Comparison of ENCODE assay signal across 10 mouse cellular contexts in genomic region chr19:37946696-37947095, GRCm38 (mm10).
DNase-seq lines count a peak whose midpoint lies in the region; ATAC-seq and TF ChIP-seq lines count a peak whose summit lies in the region.
"Had no signal": no experiment of that assay in that cellular context is flagged by ENCODE, and none has a peak within 500 bp of the region (broad histone marks: within the 10 kb centered on the region; RNA-seq: fewer than 3 reads in every experiment).

No protein-coding gene starts in this region.

- H3K4me1 ChIP-seq in hindbrain, embryonic 11.5 days (replicated peaks; ENCODE audit: control insufficient read depth, insufficient read depth, low read length): no peaks in the 10 kb centered on the region
- no peaks in the 10 kb centered on the region for H3K4me1 ChIP-seq in hindbrain, embryonic 10.5 days (replicated peaks)
- H3K4me1 ChIP-seq in midbrain, postnatal 0 days (ENCODE audit: insufficient read depth, low read length): no peaks in the 10 kb centered on the region
- H3K4me1 ChIP-seq in midbrain, embryonic 13.5 days (replicated peaks): no peaks in the 10 kb centered on the region
- H3K4me1 ChIP-seq in forebrain, embryonic 10.5 days: no peaks in the 10 kb centered on the region
- H3K4me1 ChIP-seq: hindbrain, embryonic 15.5 days had no signal

- peak; percentile 61 for TF ChIP-seq CTCF in midbrain, postnatal 0 days (IDR thresholded peaks at IDR 0.05)

- ATAC-seq in hindbrain, embryonic 11.5 days (ENCODE audit: low FRiP score): no peak
- no peak for ATAC-seq in midbrain, postnatal 0 days (ENCODE audit: low FRiP score)
- no peak for ATAC-seq in midbrain, embryonic 13.5 days
- no peak for ATAC-seq in megakaryocyte progenitor cell, adult 5-6 weeks (replicated peaks; ENCODE audit: poor library complexity)

- H3K4me3 ChIP-seq in hindbrain, embryonic 11.5 days (ENCODE audit: low read depth, low read length): no peak overlapping the region
- H3K4me3 ChIP-seq in hindbrain, embryonic 10.5 days: no peak overlapping the region
- no peak overlapping the region for H3K4me3 ChIP-seq in midbrain, postnatal 0 days (ENCODE audit: low read depth, low read length)
- H3K4me3 ChIP-seq in midbrain, embryonic 13.5 days (replicated peaks): no peak overlapping the region
- H3K4me3 ChIP-seq in forebrain, embryonic 10.5 days: no peak overlapping the region
- H3K4me3 ChIP-seq: hindbrain, embryonic 15.5 days had no signal

- no peaks in the 10 kb centered on the region for H3K27me3 ChIP-seq in hindbrain, embryonic 11.5 days (ENCODE audit: control insufficient read depth, insufficient read depth, low read length)
- H3K27me3 ChIP-seq in hindbrain, embryonic 10.5 days (ENCODE audit: insufficient read depth, poor library complexity, severe bottlenecking): no peaks in the 10 kb centered on the region
- H3K27me3 ChIP-seq in midbrain, postnatal 0 days (ENCODE audit: insufficient read depth, low read length): no peaks in the 10 kb centered on the region
- no peaks in the 10 kb centered on the region for H3K27me3 ChIP-seq in midbrain, embryonic 13.5 days
- H3K27me3 ChIP-seq in forebrain, embryonic 10.5 days (ENCODE audit: poor library complexity, severe bottlenecking): no peaks in the 10 kb centered on the region
- H3K27me3 ChIP-seq: hindbrain, embryonic 15.5 days had no signal

- no peaks in the 10 kb centered on the region for H3K9me3 ChIP-seq in hindbrain, embryonic 11.5 days (ENCODE audit: control insufficient read depth, low read length)
- no peaks in the 10 kb centered on the region for H3K9me3 ChIP-seq in hindbrain, embryonic 10.5 days
- no peaks in the 10 kb centered on the region for H3K9me3 ChIP-seq in midbrain, postnatal 0 days (ENCODE audit: low read length)
- no peaks in the 10 kb centered on the region for H3K9me3 ChIP-seq in midbrain, embryonic 13.5 days
- no peaks in the 10 kb centered on the region for H3K9me3 ChIP-seq in forebrain, embryonic 10.5 days
- H3K9me3 ChIP-seq: hindbrain, embryonic 15.5 days had no signal

- 21% methylated on average over 4 of the region's 4 CpGs for WGBS in hindbrain, embryonic 11.5 days
- WGBS in hindbrain, embryonic 10.5 days: 25% methylated on average over 4 of the region's 4 CpGs
- WGBS in midbrain, postnatal 0 days: 25% methylated on average over 4 of the region's 4 CpGs
- 20% methylated on average over 4 of the region's 4 CpGs for WGBS in midbrain, embryonic 13.5 days
- 29% methylated on average over 4 of the region's 4 CpGs for WGBS in forebrain, embryonic 10.5 days

- no peak overlapping the region for H3K9ac ChIP-seq in hindbrain, embryonic 11.5 days (ENCODE audit: low read depth, low read length)
- H3K9ac ChIP-seq in midbrain, postnatal 0 days (replicated peaks; ENCODE audit: low read length, poor library complexity, severe bottlenecking): no peak overlapping the region
- H3K9ac ChIP-seq in midbrain, embryonic 13.5 days (replicated peaks): no peak overlapping the region
- H3K9ac ChIP-seq: hindbrain, embryonic 15.5 days; liver, embryonic 14.5 days had no signal

- no peak overlapping the region for H3K4me2 ChIP-seq in hindbrain, embryonic 11.5 days (replicated peaks; ENCODE audit: low read depth, low read length)
- H3K4me2 ChIP-seq in midbrain, postnatal 0 days (ENCODE audit: low read depth, low read length, poor library complexity, severe bottlenecking): no peak overlapping the region
- H3K4me2 ChIP-seq in midbrain, embryonic 13.5 days (replicated peaks): no peak overlapping the region
- H3K4me2 ChIP-seq: hindbrain, embryonic 15.5 days had no signal

- peak; percentile 22 for DNase-seq in hindbrain, embryonic 11.5 days (ENCODE audit: low spot score)
- DNase-seq in hindbrain, embryonic 10.5 days (ENCODE audit: low spot score): no peak
- DNase-seq in midbrain, postnatal 0 days (ENCODE audit: low spot score): peak; percentile 53
- peak; percentile 48 for DNase-seq in embryo, embryonic 10.5 days (ENCODE audit: low spot score)
- no peak for DNase-seq in forebrain, embryonic 10.5 days (ENCODE audit: extremely low spot score, low spot score)
- no peak for DNase-seq in lung, postnatal 36 days

- H3K27ac ChIP-seq in hindbrain, embryonic 11.5 days (ENCODE audit: low read depth, low read length): no peak overlapping the region
- no peak overlapping the region for H3K27ac ChIP-seq in hindbrain, embryonic 10.5 days
- H3K27ac ChIP-seq in midbrain, postnatal 0 days (ENCODE audit: low read depth, low read length): no peak overlapping the region
- no peak overlapping the region for H3K27ac ChIP-seq in midbrain, embryonic 13.5 days
- no peak overlapping the region for H3K27ac ChIP-seq in forebrain, embryonic 10.5 days
- H3K27ac ChIP-seq: hindbrain, embryonic 15.5 days; liver, embryonic 14.5 days had no signal

- no peaks in the 10 kb centered on the region for H3K36me3 ChIP-seq in hindbrain, embryonic 11.5 days (ENCODE audit: control insufficient read depth, insufficient read depth, low read length)
- no peaks in the 10 kb centered on the region for H3K36me3 ChIP-seq in hindbrain, embryonic 10.5 days
- no peaks in the 10 kb centered on the region for H3K36me3 ChIP-seq in midbrain, postnatal 0 days (ENCODE audit: insufficient read depth, low read length)
- no peaks in the 10 kb centered on the region for H3K36me3 ChIP-seq in midbrain, embryonic 13.5 days
- H3K36me3 ChIP-seq in forebrain, embryonic 10.5 days (replicated peaks): no peaks in the 10 kb centered on the region
- H3K36me3 ChIP-seq: hindbrain, embryonic 15.5 days had no signal

Comparison
In these comparisons a context has a peak if more than half of its experiments do, and no peak if none do; other contexts are left out.
1. DNase-seq: peak in hindbrain, embryonic 11.5 days (single experiment), midbrain, postnatal 0 days (single experiment) and embryo, embryonic 10.5 days (single experiment); none in hindbrain, embryonic 10.5 days (single experiment), forebrain, embryonic 10.5 days (single experiment) and lung, postnatal 36 days (single experiment).